Mouse (Mus musculus): Measurements from ENCODE around the gene Olfr19.
"Not testable (repeated sequence)": the region's sequence is repeated elsewhere in the genome, so short reads cannot be mapped to it uniquely, and the experiment has no call there.

The Olfr19 gene

GRCm38 (mm10) chr16:16676305-16676704 is at the start of gene Olfr19:
Olfr19 (minus strand) TSS chr16:16676405.
- no peak for DNase-seq

- DNase-seq: no peak
Measured at GRCm38 (mm10) chr16:16684975-16685374, 8.8 kb upstream of the Olfr19 start.

DNA sequence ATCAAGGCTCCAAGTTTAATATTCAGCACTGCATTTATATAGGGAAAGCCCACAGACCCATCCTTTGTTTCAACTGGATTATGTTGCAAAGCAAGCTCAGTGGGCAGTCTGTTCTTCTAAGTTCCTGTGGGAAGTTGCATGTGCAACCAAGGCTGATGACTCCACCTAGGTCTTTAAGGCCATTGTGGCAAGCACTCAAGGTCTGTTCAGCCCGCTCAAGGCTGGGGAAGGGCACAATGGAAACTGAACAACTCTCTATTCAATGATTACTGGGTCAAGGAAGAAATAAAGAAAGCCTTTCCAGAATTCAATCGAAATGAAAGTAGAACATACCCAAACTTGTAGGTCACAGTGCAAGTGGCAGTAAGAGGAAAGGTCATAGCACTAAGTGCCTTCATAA is 7.8 kb upstream of the Olfr19 start:
- no peak for DNase-seq

DNA sequence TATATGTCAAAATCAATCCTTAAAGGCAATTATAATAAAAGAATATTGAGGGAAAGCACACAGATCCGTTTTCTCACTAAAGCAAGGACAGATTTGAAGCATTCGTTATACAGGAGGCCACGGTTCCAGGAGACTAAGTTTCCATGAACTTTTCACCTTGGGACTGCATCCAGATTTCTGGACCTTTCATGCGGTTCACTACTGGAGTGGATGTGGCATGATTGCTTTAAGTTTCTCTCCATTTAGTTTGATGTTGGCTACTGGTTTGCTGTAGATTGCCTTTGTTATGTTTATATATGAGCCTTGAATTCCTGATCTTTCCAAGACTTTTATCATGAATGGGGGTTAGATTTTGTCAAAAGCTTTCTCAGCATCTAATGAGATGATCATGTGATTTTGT is 11.2 kb downstream of the Olfr19 start:
- DNase-seq: no peak

DNA sequence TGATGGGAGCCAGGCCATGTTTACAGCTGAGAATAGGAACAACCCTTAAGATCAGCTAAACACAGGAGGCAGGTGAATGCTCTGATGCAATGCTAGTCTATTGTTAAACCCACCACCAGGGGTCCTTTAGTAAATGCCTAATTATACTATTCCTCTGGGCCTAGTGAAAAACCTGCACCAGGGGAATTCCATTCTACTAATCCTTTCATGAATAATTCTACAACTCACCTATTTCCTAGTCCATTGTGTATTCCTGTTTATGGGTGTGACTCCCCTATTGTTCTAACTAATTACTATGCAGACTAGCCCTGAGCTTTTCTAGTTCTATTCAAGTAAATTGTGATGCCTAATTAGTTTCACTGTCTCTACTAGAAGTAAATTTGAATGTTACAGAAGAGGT is 11.7 kb downstream of the Olfr19 start:
- not testable (repeated sequence) for DNase-seq

DNA sequence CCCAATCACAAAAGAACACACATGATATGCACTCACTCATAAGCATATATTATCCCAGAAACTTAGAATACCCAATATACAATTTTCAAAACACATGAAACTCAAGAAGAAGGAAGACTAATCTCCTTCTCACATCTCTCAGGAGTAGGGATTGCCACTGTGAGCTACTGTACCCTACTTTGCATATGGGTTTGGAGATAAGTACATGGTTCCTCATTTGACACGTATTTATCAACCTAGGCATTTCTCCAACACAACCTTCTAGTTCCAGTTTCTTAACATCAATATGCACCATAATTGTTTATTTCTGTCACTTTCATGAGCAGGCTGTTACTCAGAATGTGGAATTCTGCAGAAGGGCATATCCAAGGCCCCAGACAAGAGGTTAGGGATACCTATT is 31.1 kb downstream of the Olfr19 start:
- no peak for DNase-seq

DNA sequence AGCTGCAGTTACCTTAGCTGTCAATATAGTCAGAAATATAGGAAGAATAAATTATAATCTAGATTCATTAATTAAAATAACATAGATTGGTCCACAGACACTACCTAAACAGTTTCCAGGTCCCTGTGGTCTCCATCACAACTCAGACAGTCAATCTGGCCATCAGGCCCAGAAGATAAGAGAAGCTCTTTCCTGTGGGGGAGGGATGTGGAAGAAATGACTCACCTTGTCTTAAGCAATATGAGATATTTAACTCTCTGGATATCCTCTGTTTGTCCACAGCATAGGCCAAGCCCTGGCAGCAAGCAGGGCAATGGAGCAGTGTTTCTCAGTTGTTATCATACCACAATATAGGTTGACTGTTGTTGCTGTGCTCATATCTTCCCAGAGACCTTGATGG is 42.5 kb downstream of the Olfr19 start:
- DNase-seq: no peak

All from right cerebral cortex, postnatal 4 days (tissue).